Mouse (Mus musculus) lung, postnatal 0 days (tissue): ENCODE measurements around the gene Dync1li2. TPM values are rescaled to one million over a fixed set of nuclear protein-coding genes. Genes with fewer than 3 reads are reported as not detected.
A peak's percentile ranks its signal among the peaks of the same experiment; 100 is the strongest.

Source experiments
- ATAC-seq: fragments of 200-750 bp; cut with Nextera tagmentation; 2 replicates; pipeline ENCODE4 v1.8.0; 2017; ENCODE audit warnings: moderate library complexity
- DNase-seq: peaks from one replicate; pipeline ENCODE4 v3.0.0-alpha.2; 2016; ENCODE audit warnings: low spot score
- H3K27ac ChIP-seq: fragments of 300-500 bp; sonication (generic); 2 replicates; pipeline ENCODE4 v1.5.1; 2014; ENCODE audit warnings: antibody characterized with exemption, mild to moderate bottlenecking, low read length, mixed read lengths
- H3K27me3 ChIP-seq: fragments of 300-500 bp; sonication (generic); replicated peaks from 2 replicates; pipeline ENCODE4 v1.6.1; 2014; ENCODE audit warnings: low read length, mixed read lengths; ENCODE audit not compliant: insufficient read depth
- H3K36me3 ChIP-seq: fragments of 300-500 bp; sonication (generic); 2 replicates; pipeline ENCODE4 v1.6.1; 2014; ENCODE audit warnings: low read length, mixed read lengths; ENCODE audit not compliant: insufficient read depth
- H3K4me1 ChIP-seq: fragments of 300-500 bp; sonication (generic); 2 replicates; pipeline ENCODE4 v1.6.1; 2014; ENCODE audit warnings: antibody characterized with exemption, low read depth, low read length, mixed read lengths; ENCODE audit not compliant: insufficient read depth
- H3K4me2 ChIP-seq: fragments of 300-500 bp; sonication (generic); replicated peaks from 2 replicates; pipeline ENCODE4 v1.6.1; 2014; ENCODE audit warnings: low read depth, mild to moderate bottlenecking, low read length, moderate library complexity, mixed read lengths
- H3K4me3 ChIP-seq: fragments of 300-500 bp; sonication (generic); 2 replicates; pipeline ENCODE4 v1.5.1; 2014; ENCODE audit warnings: low read depth, low read length
- H3K9ac ChIP-seq: fragments of 300-500 bp; sonication (generic); replicated peaks from 2 replicates; pipeline ENCODE4 v1.6.1; 2014; ENCODE audit warnings: low read depth, mild to moderate bottlenecking
- H3K9me3 ChIP-seq: fragments of 300-500 bp; sonication (generic); 2 replicates; pipeline ENCODE4 v1.6.1; 2016; ENCODE audit warnings: low read length, mixed read lengths
- CTCF ChIP-seq: IDR thresholded peaks from 2 replicates; pipeline ENCODE4 v1.5.1; 2016; ENCODE audit warnings: antibody characterized with exemption, mild to moderate bottlenecking
- EP300 ChIP-seq: IDR thresholded peaks from 2 replicates; pipeline ENCODE4 v1.6.1; 2016; ENCODE audit warnings: antibody characterized with exemption, mild to moderate bottlenecking, control low read depth
- WGBS: fragments of 180-500 bp; shearing (Covaris S2); extraction: QIAGEN DNeasy Blood & Tissue Kit; methylation state at CpG from one replicate; pipeline ENCODE4 v1.1.7; 2014; 5-methylcytosine and 5-hydroxymethylcytosine counted together
- polyA plus RNA-seq: library from polyadenylated mRNA; unstranded; fragments of >200 nt; fragmentation: Nextera tagmentation; extraction: Ambion mirVana; gene quantifications from 2 replicates; pipeline ENCODE4 v1.2.1, GENCODE M21; 2015

Dync1li2 gene
- polyA plus RNA-seq, 1 experiment from 2014 or later, result 39.4 TPM

GRCm38 (mm10) chr8:104436591-104436990, 6.3 kb downstream of the Dync1li2 start:
- no peak overlapping the region for H3K4me2 ChIP-seq
- no peak overlapping the region for H3K9ac ChIP-seq
- H3K27ac ChIP-seq, result peak overlapping the region; percentile 80
- no peak for ATAC-seq
- no peaks in the 10 kb centered on the region for H3K9me3 ChIP-seq
- no peak for TF ChIP-seq EP300
- no peak for TF ChIP-seq CTCF
- H3K36me3 ChIP-seq, result peaks cover 50% of the 10 kb centered on the region
- DNase-seq, result no peak
- H3K4me1 ChIP-seq, result peaks cover 4% of the 10 kb centered on the region; the same call in 1 of the 2 replicates
- WGBS, result 70% methylated on average over 4 of the region's 4 CpGs
- H3K4me3 ChIP-seq, result no peak overlapping the region
- H3K27me3 ChIP-seq, result no peaks in the 10 kb centered on the region

GRCm38 (mm10) chr8:104436038-104436437, 6.8 kb downstream of the Dync1li2 start:
- no peaks in the 10 kb centered on the region for H3K27me3 ChIP-seq
- DNase-seq (peak; percentile 97), ATAC-seq (peak; percentile 98)
- no peaks in the 10 kb centered on the region for H3K9me3 ChIP-seq
- H3K4me1 ChIP-seq, result peaks cover 2% of the 10 kb centered on the region; the same call in 1 of the 2 replicates
- TF ChIP-seq CTCF (no peak), EP300 (peak; percentile 19; the same call in 1 of the 2 replicates)
- peak overlapping the region; percentile 80 for H3K27ac ChIP-seq
- no peak overlapping the region for H3K4me2 ChIP-seq
- no peak overlapping the region for H3K9ac ChIP-seq
- no peak overlapping the region for H3K4me3 ChIP-seq
- 20% methylated on average over 12 of the region's 12 CpGs for WGBS
- H3K36me3 ChIP-seq, result peaks cover 55% of the 10 kb centered on the region

DNA sequence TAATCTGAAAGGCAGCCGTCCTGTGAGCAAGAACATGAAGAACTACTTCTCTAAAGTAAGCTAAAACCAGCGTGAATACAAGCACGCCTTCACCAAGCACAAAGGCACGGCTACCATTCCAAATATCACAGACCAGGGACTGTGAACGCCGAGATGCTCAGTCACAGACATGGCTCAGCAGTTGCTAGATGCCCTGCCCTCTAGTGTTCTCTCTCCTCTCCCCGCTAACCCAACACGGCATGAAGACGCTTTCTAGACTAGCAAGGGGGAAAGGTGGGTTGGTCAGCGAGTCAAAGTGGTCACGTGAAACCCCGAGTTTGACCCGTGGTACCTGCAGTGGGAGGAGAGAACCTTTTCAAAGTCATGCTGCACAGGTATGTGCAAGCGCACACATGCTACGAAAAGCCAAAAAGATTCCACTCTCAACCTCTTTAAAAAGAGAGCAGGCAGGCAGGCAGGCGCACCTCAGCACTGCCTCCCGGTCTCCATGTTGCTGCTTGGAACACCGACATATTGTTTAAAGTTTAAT, 8.0 kb downstream of the Dync1li2 start:
- Histone ChIP-seq H3K9me3 (no peaks in the 10 kb centered on the region), H3K4me1 (no peaks in the 10 kb centered on the region), H3K4me2 (no peak overlapping the region), H3K27ac (no peak overlapping the region), H3K9ac (no peak overlapping the region), H3K4me3 (no peak overlapping the region), H3K36me3 (peaks cover 61% of the 10 kb centered on the region), H3K27me3 (no peaks in the 10 kb centered on the region)
- ATAC-seq (no peak), DNase-seq (no peak)
- peak; percentile 35 for TF ChIP-seq CTCF
- TF ChIP-seq EP300, result no peak
- WGBS, result 83% methylated on average over 18 of the region's 18 CpGs

DNA sequence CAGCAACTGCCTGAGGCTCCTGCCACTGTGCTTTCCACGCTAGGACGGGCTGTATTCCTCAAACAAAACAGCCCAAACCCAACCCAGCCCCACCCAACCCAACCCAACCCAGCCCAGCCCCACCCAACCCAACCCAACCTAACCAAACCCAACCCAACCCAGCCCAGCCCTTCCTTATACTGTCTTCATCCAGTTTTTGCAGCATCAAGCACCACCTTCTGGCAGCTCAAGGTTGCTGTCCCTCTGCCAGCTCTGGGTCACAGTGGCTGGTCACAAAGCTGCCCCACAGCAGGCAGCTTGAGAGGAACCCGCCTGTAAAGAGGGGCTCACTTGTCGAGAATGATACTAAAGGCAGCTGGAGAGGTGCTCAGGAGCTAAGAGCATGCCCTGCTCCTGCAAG, 8.6 kb downstream of the Dync1li2 start:
- DNase-seq, result peak; percentile 49
- Histone ChIP-seq H3K9ac (no peak overlapping the region), H3K4me1 (no peaks in the 10 kb centered on the region), H3K9me3 (no peaks in the 10 kb centered on the region), H3K4me3 (no peak overlapping the region), H3K27ac (no peak overlapping the region), H3K4me2 (no peak overlapping the region), H3K27me3 (no peaks in the 10 kb centered on the region), H3K36me3 (peaks cover 58% of the 10 kb centered on the region)
- no peak for ATAC-seq
- WGBS, result 60% methylated on average over 4 of the region's 4 CpGs
- TF ChIP-seq CTCF (peak; percentile 53), EP300 (no peak)

DNA sequence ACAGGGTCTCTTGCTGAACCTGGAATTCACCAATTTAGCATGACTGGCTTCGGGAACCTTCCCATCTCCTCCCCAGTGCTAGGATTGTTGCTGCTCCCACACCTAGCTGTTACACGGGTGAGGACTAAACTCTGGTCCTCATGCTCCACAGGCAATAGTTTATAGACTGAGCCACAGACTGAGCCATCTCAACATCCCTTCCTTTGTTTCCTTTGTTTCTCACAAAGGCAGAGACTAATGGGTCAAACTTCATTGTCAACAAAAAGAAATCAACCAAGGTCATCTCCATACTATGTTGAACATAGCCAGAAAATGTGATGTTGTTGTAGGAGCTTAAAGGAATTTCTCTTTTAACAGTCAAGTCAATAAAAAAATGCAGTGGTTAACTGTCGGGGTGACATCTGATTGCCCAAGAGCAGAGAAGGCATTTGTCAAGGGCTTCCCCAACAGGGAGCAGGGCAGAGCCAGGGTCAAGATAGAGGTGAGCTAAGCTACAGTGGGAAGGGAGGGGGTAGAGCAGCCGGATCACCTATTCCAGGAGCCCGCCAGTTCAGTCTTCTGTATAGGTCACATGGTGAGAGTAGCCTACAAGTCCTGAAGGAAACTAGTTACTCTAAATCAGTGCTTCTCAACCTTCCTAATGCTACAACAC, 9.5 kb downstream of the Dync1li2 start:
- Histone ChIP-seq H3K27me3 (no peaks in the 10 kb centered on the region), H3K4me1 (no peaks in the 10 kb centered on the region), H3K9ac (no peak overlapping the region), H3K36me3 (peaks cover 57% of the 10 kb centered on the region), H3K4me2 (no peak overlapping the region), H3K4me3 (no peak overlapping the region), H3K9me3 (no peaks in the 10 kb centered on the region), H3K27ac (no peak overlapping the region)
- no peak for DNase-seq
- ATAC-seq, result no peak
- 82% methylated on average over 5 of the region's 5 CpGs for WGBS
- TF ChIP-seq EP300 (no peak), CTCF (no peak)

GRCm38 (mm10) chr8:104432656-104433055, 10.2 kb downstream of the Dync1li2 start:
- Histone ChIP-seq H3K9me3 (no peaks in the 10 kb centered on the region), H3K9ac (no peak overlapping the region), H3K4me2 (no peak overlapping the region), H3K36me3 (peaks cover 57% of the 10 kb centered on the region), H3K4me1 (no peaks in the 10 kb centered on the region), H3K4me3 (no peak overlapping the region), H3K27ac (no peak overlapping the region), H3K27me3 (no peaks in the 10 kb centered on the region)
- TF ChIP-seq EP300 (no peak), CTCF (no peak)
- no peak for ATAC-seq
- 98% methylated on average over 6 of the region's 6 CpGs for WGBS
- DNase-seq, result no peak
